Mouse (Mus musculus): ENCODE data around the gene Hcn3.
A peak's percentile ranks its signal among the peaks of the same experiment; 100 is the strongest.

Hcn3 gene

DNA sequence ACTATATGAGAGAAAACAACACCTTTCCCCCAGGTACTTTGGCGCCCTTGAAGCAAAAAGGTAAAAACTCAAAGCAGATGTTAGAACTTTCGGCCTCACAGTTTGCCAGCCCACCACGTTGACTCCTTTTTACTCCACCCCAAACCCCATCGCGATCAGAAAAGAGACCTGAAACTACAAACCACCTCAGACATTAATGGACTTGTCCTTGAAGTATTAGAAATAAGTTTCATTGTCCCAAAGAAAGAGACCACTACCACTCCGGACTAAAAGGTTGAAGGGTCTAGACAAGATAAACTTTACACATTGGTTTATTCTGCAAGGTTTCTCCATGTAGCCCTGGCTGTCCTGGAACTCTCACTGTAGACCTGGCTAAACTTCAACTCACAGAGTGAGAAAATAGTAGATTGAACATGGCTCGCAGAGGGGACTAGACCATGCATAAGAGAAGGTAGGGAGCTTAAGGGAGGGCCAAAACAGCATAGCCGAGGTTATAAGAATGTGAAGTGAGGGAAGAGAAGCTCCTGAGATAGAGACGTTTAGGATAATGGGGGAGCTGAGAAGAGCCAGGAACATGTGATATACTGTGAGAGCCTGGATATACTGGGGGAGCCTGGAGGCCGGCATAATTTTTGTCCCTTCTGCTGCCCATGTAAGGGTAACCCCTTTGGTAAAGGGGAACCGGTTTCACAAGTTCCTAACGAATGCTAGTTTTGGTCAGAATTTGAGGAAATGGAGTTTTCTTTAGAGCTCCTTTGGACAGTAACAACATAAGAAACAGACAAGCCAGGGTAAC, 57.3 kb downstream of the Hcn3 start:
- ATAC-seq (ENCODE audit: insufficient number of reproducible peaks, low FRiP score, low TSS enrichment) = no peak

DNA sequence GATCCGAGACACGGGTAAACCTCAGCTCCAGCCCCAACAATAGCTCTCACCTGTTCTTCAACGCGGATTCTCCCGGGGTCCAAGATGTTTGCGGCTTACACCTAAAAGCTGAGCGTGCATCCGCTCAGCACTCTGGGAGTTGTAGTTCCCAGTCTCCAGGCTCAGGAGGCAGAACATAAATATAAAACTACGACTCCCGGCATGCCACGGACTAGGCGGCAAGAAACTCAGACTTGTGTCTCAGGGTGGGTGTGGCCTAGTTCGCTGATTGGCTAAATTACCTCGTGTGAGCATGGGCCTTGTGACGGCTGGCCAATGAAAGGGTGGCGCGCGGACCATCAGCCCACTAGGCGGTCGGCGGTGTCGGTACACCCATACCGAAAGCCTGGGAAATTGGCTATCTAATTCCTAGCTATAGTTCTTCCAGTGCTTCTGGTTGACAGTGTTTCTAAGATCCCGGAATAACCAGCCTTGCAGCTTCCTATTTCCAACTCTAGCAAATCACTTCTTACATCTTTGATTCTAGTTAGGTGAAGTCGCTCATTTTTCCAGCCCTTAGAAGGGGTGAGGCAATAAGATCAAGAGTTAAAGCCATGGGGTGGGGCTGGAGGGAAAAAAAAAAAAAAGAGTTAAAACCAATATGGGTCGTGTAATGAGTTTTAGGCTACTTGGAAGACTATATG, 58.0 kb downstream of the Hcn3 start, which contains the start of gene Fdps:
Fdps (minus strand) TSS at position 148 of the 683 bp plus-strand sequence.
- peak; percentile 100 for ATAC-seq (ENCODE audit: insufficient number of reproducible peaks, low FRiP score, low TSS enrichment)

DNA sequence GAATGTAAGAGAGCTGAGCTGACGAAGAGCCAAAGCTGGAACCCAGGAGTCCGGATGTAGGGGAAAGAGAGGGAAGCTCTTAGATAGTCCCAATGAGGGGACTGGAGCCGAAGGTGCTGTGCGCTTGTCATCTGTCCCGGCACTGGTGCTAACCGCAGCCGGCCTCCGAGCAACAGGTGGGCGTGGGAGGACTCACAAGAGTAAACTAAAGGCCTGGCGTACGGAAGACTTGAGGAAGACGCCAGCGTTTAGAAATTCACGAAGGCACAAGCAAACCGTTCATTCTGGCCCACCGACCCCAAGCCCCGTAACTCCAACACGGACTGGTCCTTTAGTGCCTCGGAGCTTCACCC, 58.6 kb downstream of the Hcn3 start:
- ATAC-seq (ENCODE audit: insufficient number of reproducible peaks, low FRiP score, low TSS enrichment) = 0 out of 2 replicates have a peak, but pooled peaks have one; percentile 8

DNA sequence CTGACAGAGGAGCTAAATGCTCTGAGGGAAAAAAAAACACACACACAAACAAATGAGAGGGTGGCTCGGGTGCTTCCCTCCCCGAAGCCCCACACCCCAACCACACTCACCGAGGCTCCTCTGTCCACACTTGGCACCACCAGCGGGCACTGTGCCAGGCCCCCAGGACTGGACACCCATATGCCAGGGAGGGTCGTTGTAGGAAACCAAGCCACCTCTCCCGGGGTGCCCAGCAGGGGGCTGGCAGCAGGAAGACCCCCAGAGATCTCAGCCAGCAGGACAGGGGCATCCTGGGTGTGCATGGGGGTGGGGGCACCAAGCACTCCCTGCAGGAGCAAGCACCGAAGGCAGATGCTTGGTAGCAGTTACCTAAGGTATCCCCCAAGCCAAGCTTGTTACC, 59.2 kb downstream of the Hcn3 start, which contains the start of gene Gm43738:
Gm43738 (minus strand) TSS at position 289 of the 400 bp plus-strand sequence.
- ATAC-seq (ENCODE audit: insufficient number of reproducible peaks, low FRiP score, low TSS enrichment) = no peak
